Mouse (Mus musculus) kidney, postnatal 25 days (tissue): ENCODE results near the gene Slc16a10.

ENCODE experiments used
- DNase-seq, 2 experiments: peaks; one replicate each; pipeline ENCODE4 v3.0.0; 2021; ENCODE audit warnings: mixed read lengths in 2 of 2

Gene Slc16a10

DNA sequence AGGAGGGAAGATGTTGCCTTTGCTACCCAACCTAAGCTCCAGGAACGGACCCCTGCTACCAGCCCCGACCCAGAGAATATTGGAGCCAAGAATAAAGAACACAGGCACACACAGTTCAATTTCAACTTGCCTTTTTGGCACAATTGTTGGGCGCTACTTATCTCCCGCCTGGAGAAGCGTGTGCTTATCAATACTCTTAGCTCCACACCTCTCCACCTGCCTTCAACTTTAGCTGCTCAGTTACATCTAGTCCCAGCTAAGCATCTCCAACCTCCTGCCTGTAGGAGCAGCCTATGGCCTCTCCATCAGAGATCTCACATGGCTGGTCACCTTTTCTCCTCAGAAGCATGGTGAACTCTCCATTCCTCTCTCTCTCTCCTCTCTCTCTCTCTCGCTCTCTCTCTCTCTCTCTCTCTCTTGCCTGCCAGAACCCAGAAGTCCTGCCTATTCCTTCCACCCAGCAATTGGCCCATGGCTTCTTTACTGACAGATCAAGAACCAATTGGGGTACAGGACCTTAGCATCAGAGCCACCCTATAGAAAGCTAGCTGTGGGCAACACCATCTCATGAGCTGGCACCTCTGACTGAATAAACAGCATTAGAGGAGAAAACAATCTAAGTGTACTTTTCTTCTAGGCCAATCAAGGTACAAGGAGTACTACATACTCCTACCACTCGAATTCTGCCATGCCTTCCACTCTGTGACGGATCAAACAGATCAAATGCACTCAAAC, 5.4 kb upstream of the Slc16a10 start:
- no peak for DNase-seq

DNA sequence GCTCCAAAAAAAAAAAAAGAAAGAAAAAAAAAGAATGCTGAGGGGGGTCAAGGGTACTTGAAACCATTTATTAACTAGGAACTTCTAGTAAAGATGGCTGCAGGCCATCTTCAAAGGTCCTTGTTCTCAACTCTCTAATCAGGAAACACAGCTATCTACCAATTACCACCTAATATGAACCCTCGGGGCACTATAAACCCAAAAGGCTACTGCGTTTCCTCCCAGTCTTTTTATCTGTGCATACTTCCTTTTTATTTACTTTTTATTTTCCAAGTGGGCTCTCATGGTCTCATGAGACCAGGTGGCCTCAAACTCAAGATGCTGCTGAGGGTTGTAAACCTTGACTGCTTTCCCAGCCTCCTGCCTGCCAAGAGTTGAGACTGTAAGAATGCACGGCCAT, 4.4 kb upstream of the Slc16a10 start:
- DNase-seq, result no peak

DNA sequence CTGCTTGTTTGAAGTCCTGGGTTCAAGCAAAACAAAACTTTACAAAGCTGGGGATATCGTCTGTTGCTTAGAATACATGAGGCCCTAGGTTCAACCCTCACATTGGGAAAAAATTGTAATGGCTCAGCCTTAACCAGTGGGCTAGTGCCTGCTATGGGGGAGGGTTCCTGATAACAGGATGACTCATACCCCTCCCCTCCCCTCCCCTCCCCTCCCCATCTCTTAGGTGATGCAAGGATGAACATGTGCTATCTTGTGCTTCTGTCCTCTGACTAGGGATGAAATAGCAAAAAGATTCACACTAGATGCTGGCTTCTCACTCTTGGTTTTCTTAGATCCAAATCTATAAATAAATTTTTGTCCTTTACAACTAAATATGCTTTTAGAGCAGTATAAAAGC, 2.8 kb upstream of the Slc16a10 start:
- DNase-seq, result no peak

DNA sequence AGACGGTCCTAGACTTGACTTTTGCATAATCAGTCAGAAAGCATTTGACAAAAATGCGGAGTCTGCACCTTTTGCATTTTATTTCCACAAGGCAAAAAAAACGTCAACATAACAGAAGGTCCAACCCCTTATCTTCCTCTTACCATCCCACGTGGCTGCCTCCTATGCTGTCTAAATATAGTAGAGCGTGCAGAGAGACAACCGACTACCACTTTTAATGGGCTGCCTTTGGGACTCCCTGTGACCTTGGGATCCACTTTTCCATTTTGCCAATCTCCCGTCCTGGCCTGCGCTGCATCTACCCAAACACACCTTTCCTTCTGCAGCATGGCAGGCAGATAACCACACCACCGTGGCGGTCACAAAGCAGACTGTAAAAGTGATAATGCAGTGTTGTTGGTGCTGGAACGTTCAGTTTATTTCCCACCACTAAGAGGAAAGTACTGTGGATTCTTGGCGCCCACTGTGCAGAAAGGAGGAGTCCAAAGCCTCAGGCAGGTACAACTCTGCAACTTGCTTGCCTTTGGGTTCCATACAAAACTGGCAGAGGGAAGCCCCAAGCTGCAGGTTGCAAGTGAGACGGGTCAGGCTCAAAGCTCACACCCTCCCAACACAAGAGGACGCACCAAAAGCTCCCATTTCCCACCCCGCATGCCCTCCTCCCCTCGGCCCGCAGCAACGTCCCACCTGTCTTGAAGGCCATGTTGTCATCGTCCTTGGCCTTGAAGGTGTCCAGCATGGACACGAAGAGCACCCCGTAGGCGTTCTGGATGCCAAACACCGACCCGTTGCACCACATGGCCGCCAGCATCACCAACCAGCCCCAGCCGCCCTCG, 824 bp downstream of the Slc16a10 start:
- peak in 1 of 2 experiments; percentile 13 for DNase-seq

DNA sequence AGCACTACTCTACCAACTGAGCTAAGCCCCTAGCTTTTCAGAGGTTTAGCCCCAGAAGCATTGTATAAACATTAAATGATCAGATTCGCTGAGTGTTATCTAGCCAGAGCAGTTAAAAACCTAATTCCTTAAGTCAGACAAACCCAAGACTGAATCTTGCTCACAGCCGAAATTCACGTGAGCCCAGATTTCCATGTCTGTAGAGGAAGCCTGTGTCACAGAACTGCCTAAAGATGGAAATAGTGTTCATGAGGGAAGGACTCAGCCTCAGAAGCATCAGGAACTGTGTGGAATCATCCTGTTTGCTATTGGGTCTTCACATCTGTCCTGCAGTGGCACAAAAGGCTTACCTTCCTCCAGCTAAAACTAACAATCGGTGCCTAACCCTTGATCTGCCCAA, 2.4 kb downstream of the Slc16a10 start:
- DNase-seq, result no peak

DNA sequence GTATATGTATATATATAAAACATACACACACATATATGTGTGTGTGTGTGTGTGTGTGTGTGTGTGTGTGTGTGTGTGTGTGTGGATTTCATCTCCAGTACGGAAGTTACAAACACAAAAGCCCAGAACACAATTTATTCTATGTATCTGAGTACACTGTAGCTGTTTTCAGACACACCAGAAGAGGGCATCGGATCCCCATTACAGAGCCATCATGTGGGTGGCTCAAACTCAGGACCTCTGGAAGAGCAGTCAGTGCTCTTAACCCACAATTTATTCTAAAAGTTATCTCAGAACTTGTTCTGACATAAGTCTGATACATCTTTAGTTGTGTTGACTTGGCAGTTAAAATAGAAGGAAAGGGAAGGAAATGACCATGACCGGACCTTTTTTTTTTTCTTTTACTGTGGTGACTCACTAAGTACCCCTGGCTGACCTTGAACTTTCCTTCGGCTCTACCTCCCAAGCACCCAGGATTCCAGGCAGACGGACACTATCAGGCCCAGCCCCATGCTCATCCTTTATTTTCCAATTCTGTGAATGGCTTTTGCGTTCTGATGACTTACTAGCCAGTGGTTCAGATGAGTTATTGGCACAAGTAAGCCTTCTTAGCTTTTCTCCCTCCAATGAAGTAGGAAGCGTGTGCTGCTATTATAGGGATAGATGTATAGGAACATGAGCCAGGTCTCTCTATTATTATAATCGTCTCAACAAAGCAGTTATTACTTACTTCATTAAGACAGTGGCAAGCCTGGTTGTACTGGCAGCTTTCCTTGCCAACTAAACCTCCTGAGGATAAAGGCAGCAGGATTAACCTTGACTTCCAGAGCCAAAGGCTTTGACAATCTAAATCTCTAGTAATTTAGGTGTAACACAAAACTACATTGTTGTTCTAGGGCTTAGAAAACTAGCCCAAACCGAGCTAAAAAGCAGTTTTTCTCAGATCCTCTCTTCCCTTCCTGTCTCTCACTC, 6.0 kb downstream of the Slc16a10 start:
- DNase-seq, result no peak

DNA sequence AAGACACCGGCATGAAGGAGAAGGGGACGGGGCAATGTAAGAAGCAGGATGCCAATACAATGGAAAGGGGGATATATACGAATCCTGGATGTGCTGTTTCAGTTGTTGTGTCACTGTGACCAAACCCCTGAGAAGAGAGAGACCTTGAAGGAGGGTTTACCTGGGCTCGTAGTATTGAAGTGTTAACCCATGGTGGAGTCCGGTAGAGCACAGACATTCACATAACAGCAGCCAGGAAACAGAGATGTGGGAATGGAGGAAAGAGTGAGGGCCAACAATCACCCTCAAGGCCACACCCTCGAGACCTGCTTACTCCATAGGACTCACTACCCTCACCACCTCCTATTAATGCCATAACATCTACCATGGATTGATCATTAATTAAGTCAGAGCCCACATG, 7.2 kb downstream of the Slc16a10 start:
- DNase-seq, result no peak

DNA sequence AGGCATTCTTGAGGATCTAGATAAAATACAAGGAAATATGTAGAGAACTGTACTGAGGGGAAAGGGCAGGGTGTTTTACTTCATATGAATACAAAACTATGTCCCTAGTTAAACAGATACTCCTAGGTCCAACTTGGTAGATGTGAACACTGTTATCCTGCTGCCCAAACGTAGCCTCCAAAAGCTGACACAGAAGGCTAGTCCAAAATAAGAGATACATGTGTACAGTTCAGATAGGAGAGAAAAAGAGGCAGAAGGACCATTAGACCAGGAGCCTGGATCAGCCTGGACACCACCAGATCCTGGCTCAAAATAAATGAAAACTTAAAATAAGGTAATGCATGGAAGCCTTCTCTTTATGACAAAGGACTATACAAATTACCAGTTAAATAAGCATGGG, 8.4 kb downstream of the Slc16a10 start:
- DNase-seq, result no peak

DNA sequence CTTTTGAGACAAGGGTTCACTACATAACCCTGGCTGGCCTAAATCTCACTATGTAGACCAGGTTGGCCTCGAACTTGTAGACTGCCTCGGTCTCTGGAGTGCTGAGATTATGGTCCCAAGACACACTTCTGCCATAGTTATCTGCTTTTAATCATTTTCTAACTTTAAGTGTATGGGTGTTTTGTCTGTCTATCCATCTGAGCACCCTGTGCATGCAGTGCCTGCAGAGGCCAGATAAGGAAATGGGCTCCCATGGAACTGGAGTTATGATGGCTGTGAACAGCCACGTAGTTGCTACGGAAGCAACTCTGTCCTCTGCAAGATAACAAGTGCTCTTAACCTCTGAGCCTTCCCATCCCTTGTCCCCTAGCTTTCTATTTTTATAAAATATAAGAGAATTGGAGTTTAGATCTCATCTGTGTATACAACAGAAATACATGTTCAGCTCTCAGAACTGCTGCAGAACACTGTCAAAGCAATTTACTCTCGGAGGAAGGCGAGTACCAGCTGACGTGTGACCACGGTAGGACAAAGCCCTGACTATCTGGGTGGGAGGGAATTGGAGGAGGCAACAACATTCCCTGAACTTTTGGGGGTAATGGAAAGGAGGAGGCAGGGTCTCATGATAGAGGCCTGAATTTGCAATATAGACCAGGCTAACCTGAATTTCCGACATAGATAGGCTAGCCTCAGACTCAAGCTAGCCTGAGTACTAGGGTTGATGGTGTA, 10.2 kb downstream of the Slc16a10 start:
- no peak for DNase-seq

DNA sequence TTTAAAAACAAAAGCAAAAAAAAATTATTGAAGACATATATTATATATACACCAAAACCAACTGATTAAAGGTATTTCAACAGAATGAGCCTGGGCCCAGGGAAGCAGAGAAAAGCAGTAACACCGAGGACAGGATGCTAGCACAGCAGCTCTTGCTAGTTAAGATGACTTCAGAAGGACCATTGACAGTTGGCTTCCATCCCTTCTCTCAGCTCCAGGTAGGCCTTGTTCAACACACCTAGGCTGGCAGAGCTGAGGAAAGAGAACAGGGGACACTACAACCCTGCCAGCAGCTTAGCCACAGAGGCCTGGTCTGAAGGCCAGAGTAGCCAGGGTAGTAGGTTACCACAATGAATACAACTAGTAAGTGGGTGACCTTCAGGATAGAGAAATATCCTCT, 11.9 kb downstream of the Slc16a10 start:
- no peak for DNase-seq

DNA sequence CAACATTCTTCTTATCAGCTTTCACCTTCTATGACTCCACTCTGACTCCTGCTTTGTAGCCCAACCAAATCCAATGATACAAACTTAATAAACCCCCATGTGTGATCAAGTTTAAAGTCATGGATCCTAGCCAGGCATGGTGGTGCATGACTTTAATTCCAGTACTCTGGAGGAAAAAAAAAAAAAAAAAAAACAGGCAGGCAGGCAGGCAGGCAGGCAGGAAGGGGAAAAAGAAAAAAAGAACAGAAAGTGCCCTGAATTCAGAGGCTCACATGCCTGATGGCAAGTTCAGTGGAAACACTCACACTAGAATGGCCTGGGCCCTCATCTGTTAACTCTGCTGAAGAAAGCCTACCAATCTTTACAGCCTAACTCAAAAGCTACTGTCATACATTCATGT, 12.9 kb downstream of the Slc16a10 start:
- DNase-seq, result no peak

DNA sequence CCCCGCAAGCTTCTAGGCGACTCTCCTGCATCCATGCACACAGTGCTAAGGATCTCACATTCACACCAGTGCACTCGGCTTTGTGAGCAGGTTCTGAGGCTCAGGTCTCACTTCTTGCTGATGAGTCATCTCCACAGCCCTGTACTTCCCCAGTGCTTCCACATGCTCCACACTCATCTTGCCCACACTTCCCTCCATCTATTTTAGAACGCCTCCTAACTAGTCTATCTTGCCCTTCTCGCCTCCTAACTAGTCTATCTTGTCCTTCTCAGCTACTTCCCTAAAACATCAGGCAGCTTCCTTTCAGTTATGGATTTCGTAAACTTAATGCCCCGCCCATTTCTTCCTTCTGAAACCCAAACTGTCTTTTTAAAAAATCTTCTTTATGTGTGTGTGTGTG, 13.6 kb downstream of the Slc16a10 start:
- DNase-seq, result no peak

DNA sequence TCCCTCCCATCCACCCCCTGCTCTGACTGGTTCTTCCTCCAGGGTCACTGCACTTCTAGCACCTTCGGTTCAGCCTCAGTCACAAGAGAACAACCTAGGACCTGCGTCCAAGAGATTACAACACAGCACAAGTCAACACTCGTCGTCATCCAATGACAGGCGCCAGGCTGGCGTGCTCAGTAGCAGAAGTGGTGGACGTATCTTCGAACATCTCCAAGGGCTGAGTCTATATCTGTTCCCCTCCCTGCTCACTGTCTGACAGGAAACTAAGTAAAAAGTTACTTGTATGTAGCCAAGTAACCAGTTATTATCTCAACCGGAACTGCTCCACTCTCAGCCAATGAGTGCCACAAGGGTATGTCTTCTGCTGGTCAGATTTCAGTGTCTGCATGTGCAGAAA, 16.9 kb downstream of the Slc16a10 start:
- no peak for DNase-seq

DNA sequence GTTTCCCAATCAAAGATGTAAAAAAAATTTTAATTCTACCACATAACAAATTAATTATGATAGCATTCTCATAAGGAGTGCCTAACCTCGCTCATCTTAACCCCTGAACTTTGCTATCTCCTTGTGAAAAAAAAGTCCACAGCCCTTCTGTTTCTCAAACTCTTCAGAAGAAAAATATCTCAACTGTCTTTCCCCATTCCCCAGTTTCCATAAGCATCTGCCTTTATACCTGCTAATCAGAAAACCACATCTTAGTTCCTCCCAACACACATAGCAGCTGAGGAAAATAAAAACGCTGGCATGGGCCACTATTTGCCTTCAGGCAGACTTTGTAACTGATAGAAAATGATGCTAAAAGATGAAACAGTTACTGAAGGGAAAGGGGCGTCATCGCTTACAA, 17.5 kb downstream of the Slc16a10 start:
- DNase-seq, result no peak

DNA sequence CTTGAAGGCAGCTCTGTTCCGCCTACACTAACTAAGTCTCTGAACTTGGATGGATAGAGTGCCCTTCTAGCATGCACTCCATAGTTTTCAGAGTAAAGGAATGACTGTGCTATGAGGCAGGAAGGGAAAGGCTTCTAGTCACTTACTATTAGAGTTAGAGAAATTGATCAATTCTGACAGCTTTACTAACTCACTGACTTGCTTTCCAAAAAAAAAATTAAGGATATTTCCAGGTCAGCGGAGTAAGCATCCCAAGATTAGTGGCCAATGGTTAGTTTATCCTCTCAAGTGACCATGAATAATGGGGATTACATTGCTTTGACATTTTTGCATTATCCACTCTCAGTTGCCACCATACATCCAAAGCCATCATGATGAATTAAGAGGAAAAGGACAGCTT, 18.0 kb downstream of the Slc16a10 start:
- no peak for DNase-seq

DNA sequence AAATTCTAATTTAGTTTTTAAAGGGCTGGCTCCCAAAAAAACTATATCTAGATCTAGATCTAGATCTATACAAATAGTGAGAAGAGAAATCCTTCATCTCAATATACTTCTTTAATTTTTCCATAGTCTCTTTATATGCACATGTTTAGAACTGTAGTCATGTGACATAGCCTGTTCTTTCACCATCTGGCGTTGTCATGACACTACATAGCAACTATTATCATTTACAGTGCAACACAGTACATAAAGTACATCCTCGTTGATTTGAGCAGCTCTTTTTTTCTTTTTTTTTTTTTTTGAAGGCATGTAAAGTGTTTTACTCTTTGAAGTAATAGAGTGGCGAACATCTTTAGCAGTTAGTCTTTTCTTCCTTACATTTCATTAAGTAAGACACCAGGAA, 22.6 kb downstream of the Slc16a10 start:
- no peak for DNase-seq

DNA sequence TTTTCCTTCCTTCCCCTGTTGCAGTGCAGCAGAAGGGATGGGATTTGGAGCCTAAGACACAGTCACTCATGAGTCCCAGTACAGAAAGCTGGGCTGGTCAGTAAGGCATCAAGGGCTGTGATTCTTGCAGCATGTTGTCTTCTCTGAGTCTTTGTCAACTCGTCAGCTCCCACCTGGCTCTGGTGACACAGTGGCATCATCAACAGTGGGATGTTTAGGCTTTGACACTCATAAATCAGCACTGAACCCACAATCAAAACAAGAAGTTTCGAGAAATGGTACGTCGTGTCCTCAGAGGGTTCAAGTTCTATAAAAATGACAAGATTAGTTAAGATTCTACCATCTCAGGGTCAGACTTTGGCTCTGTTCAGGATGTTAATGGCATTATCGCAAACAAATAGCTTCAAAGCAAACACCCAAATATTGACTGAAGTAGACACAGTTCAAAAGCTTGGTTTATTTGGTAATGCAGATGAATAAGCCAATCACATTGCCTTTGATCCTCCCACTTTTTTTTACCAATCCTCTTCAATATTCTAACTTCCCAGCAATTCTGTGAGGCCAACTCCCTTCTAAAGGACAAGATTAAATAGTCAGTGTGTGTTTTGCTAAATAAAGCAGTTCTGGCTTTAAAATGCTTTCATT, 23.2 kb downstream of the Slc16a10 start:
- DNase-seq, result no peak

DNA sequence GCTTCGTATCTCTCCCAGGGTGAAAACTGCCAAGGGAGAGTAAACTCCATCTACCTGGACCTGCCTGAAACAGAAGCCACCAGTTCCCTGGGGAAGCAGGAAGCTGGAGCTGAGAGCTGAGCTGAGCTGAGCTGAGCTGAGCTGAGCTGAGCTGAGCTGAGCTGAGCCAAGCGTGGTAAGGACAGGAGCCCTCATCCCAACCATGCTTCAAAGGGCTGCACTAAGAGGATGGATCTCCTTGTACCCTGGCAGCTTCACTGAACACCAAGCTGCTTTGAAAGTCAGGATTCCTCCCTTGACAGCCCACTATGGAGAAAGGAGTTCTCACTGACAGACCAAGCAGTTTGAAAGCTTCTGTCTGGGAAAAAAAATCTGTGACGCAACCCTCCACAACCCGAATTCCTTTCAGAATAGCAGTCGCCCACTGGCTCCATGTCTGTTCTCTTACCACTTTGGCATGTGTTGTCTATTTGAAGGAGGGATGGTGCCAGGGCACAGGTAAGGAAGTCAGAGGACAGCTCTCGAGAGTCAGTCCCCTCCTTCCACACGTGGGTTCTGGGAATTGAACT, 28.5 kb downstream of the Slc16a10 start:
- DNase-seq, result no peak

DNA sequence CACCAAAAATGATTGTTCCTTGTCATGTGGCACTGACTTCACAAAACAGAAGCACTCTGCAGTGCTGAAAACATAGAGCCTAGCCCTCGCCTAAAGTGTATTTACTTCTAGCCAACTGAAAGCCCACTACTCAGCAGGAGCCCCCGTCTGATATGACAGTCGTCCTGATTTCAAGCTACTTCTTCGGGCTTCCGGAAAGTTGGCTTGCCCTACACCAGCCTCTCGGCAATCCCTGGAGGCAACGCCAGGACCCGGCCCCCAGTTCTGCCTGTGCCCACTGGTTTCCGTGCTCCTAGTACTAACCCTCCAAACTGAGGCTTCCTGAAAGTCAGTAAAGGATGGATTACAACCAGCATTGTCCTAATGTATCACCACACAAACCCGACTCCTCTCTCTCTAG, 29.8 kb downstream of the Slc16a10 start:
- no peak for DNase-seq

DNA sequence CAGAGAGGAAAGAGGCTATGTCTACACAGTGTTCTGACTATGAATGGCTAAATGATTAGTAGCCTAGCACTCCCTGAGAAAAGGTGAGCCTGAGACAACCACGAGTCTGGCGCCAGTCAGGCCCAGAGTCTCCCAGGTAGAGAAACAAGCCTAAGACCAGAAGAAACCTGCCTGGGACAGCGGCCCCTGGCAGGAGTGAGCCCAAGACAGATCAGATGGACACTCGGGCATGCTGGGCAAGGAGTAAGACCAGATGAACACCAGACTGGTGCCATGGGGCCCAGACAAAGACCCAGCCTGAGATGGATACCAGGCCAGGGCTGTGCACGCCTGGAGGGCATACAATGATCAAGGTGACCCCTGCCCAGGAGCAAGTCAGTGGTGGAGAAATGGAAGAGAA, 32.5 kb downstream of the Slc16a10 start:
- DNase-seq, result peak in 1 of 2 experiments; percentile 41

DNA sequence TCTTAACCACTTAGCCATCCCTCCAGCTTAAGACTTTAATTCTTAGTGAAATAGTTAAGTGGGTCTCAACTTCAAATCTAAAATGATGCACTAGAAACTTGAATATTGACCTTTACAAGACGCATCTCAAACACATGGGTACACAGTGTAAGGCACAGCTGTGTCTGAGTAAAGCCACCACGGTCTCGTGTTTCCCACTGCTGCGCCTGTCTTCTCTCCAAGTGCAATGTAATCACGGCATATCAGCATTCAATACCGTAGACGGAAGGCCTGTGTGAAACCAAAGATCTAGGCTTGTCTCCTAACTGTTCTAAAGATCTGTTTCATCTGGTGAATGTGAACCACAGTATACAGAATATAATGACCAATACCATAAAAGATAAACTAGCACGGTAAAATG, 33.1 kb downstream of the Slc16a10 start:
- DNase-seq, result no peak

DNA sequence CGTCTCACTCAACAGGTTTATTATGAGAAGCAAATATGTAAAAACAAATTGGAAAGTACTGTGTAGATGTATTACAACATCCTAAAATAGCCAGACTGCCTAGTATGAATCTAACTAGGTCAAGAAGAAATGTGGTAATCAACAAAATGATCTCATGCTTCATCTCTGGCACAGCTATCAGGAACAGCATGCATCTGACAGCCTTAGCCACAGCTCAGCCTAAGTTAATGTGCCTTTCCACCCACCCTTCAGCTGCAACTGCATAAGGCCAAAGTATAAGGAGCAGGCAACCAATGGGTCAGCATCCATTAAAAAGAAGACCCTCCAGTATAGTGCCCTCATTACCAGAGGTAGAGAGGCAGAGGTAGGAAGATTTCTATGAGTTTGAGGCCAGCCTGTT, 34.1 kb downstream of the Slc16a10 start:
- DNase-seq, result no peak
